In the genomic region with DNA sequence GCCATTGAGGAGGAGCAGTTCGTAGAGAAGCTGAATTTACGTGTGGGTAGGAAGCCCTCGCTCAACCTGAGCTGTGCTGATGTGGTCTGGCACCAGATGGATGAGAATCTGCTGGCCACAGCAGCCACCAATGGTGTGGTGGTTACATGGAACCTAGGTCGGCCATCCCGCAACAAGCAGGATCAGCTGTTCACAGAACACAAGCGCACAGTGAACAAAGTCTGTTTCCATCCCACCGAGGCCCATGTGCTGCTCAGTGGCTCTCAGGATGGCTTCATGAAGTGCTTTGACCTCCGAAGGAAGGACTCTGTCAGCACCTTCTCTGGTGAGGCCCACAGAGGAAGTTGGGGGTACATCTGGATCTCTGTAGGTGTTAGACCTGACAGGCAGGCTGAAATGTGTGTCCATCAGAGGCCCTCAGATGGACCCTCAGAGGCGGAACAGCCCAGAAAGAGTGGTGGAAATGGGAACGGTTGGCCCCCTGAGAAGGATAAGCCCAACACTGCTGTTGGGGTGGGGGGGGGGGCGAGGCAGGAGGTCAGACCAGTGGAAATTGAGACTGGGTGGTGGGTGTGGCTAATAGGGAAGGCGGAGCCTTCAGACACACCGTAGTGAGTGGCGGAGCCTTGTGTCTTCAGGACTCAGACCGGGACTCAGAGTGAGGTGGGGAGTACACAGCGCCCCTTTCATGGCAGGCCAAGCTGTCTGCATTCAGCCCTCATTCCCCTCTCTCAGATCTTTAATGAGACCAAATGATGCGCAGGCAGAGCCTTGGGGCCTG, we compare ENCODE assay signal across 9 mouse cellular contexts. TPM values are rescaled to one million over a fixed set of nuclear protein-coding genes. Genes with fewer than 3 reads are reported as not detected.
A peak's percentile ranks its signal among the peaks of the same experiment; 100 is the strongest.
DNase-seq lines count a peak whose midpoint lies in the region; ATAC-seq and TF ChIP-seq lines count a peak whose summit lies in the region.
"Had no signal": no experiment of that assay in that cellular context is flagged by ENCODE, and none has a peak within 500 bp of the region (broad histone marks: within the 10 kb centered on the region; RNA-seq: fewer than 3 reads in every experiment).

No protein-coding gene starts in this region.

- H3K9ac ChIP-seq in lung, postnatal 0 days (replicated peaks; ENCODE audit: low read depth): 0 out of 2 replicates have a peak overlapping the region, but pooled peaks have one; percentile 56
- peak overlapping the region; percentile 38; the same call in 1 of the 2 replicates for H3K9ac ChIP-seq in limb, embryonic 14.5 days (ENCODE audit: low read depth, low read length, severe bottlenecking)

- no peak for TF ChIP-seq EP300 in lung, postnatal 0 days (IDR thresholded peaks at IDR 0.05)

- no peak for DNase-seq in lung, postnatal 0 days (ENCODE audit: low spot score)
- DNase-seq in lung, postnatal 36 days: no peak
- no peak for DNase-seq in forebrain, embryonic 10.5 days (ENCODE audit: extremely low spot score, low spot score)
- no peak for DNase-seq in limb, embryonic 14.5 days (ENCODE audit: low spot score)
- DNase-seq in right cerebral cortex, postnatal 36 days (ENCODE audit: low spot score in 2 of 2): no peak
- DNase-seq in gastrocnemius, postnatal 25 days: no peak
- DNase-seq: lung, postnatal 10 days had no signal

- H3K9me3 ChIP-seq in lung, postnatal 0 days (ENCODE audit: low read length): no peaks in the 10 kb centered on the region
- no peaks in the 10 kb centered on the region for H3K9me3 ChIP-seq in forebrain, embryonic 10.5 days
- no peaks in the 10 kb centered on the region for H3K9me3 ChIP-seq in limb, embryonic 14.5 days (ENCODE audit: control insufficient read depth, low read length)

- H3K4me1 ChIP-seq in lung, postnatal 0 days (ENCODE audit: insufficient read depth, low read depth, low read length): peaks cover 19% of the 10 kb centered on the region; the same call in 1 of the 2 replicates
- H3K4me1 ChIP-seq in forebrain, embryonic 10.5 days: peaks cover 63% of the 10 kb centered on the region
- H3K4me1 ChIP-seq in limb, embryonic 14.5 days (ENCODE audit: control insufficient read depth, insufficient read depth, low read length): peaks cover 16% of the 10 kb centered on the region
- peaks cover 20% of the 10 kb centered on the region for H3K4me1 ChIP-seq in small intestine, adult 2 months (ENCODE audit: control insufficient read depth, insufficient read depth, insufficient read length, low read length)

- no peak for ATAC-seq in lung, postnatal 0 days
- no peak for ATAC-seq in limb, embryonic 14.5 days (ENCODE audit: low FRiP score, low read depth)
- no peak for ATAC-seq in CD4-positive, CD25-positive, alpha-beta regulatory T cell, adult 4 months

- no peak overlapping the region; the same call in 1 of the 2 replicates for H3K4me3 ChIP-seq in lung, postnatal 0 days (ENCODE audit: low read depth, low read length)
- peak overlapping the region; percentile 72 for H3K4me3 ChIP-seq in forebrain, embryonic 10.5 days
- H3K4me3 ChIP-seq in limb, embryonic 14.5 days (replicated peaks; ENCODE audit: low read length): peak overlapping the region; percentile 47
- H3K4me3 ChIP-seq in small intestine, adult 2 months (ENCODE audit: low read depth, low read length): peak overlapping the region; percentile 91

- H3K27me3 ChIP-seq in lung, postnatal 0 days (replicated peaks; ENCODE audit: insufficient read depth, low read length): peaks cover 5% of the 10 kb centered on the region; the same call in 1 of the 2 replicates
- H3K27me3 ChIP-seq in forebrain, embryonic 10.5 days (ENCODE audit: poor library complexity, severe bottlenecking): peaks cover 14% of the 10 kb centered on the region
- peaks cover 10% of the 10 kb centered on the region for H3K27me3 ChIP-seq in limb, embryonic 14.5 days (ENCODE audit: control insufficient read depth, insufficient read depth, low read length)
- H3K27me3 ChIP-seq in small intestine, adult 2 months (ENCODE audit: control insufficient read depth, insufficient read depth, low read length): peaks cover 4% of the 10 kb centered on the region; the same call in 1 of the 2 replicates

- no peak overlapping the region for H3K27ac ChIP-seq in lung, postnatal 0 days (ENCODE audit: low read length)
- no peak overlapping the region for H3K27ac ChIP-seq in forebrain, embryonic 10.5 days
- H3K27ac ChIP-seq in limb, embryonic 14.5 days (replicated peaks; ENCODE audit: low read depth, low read length): no peak overlapping the region
- no peak overlapping the region for H3K27ac ChIP-seq in small intestine, adult 2 months (ENCODE audit: insufficient read depth, low read depth, low read length)

- H3K4me2 ChIP-seq in lung, postnatal 0 days (replicated peaks; ENCODE audit: low read depth, low read length): peak overlapping the region; percentile 81
- peak overlapping the region; percentile 71 for H3K4me2 ChIP-seq in limb, embryonic 14.5 days (replicated peaks; ENCODE audit: low read depth, low read length, severe bottlenecking)

- TF ChIP-seq POLR2A in limb, embryonic 14.5 days (IDR thresholded peaks at IDR 0.05; ENCODE audit: borderline replicate concordance, extremely low read depth, insufficient read depth, insufficient read length): no peak
- TF ChIP-seq POLR2A in small intestine, adult 2 months (IDR thresholded peaks at IDR 0.05; ENCODE audit: low read depth, low read length): no peak

- WGBS in lung, postnatal 0 days: 65% methylated on average over 17 of the region's 17 CpGs
- WGBS in forebrain, embryonic 10.5 days: 79% methylated on average over 17 of the region's 17 CpGs
- WGBS in limb, embryonic 14.5 days: 76% methylated on average over 16 of the region's 17 CpGs
- WGBS in small intestine, adult 2 months: 62% methylated on average over 17 of the region's 17 CpGs

- H3K36me3 ChIP-seq in lung, postnatal 0 days (ENCODE audit: insufficient read depth, low read length): 0 out of 2 replicates have a peak, but pooled peaks cover 6% of the 10 kb centered on the region
- peaks cover 33% of the 10 kb centered on the region for H3K36me3 ChIP-seq in forebrain, embryonic 10.5 days (replicated peaks)
- H3K36me3 ChIP-seq in limb, embryonic 14.5 days (ENCODE audit: control insufficient read depth, insufficient read depth, low read length): peaks cover 20% of the 10 kb centered on the region
- H3K36me3 ChIP-seq in small intestine, adult 2 months (ENCODE audit: control insufficient read depth, insufficient read depth, low read length): peaks cover 11% of the 10 kb centered on the region

- TF ChIP-seq CTCF in lung, postnatal 0 days (IDR thresholded peaks at IDR 0.05): no peak
- no peak for TF ChIP-seq CTCF in small intestine, adult 2 months (IDR thresholded peaks at IDR 0.05; ENCODE audit: extremely low read depth, insufficient read length, insufficient replicate concordance, low read depth, low read length)

RNA-seq across cellular contexts. Expression of gene Wdr24, which starts 1.1 kb away (rescaled TPM):
- 14.9 and 15.0 TPM in 2 replicates for polyA plus RNA-seq in lung, postnatal 0 days (2015; fragmentation: Nextera tagmentation; extraction: Ambion mirVana)
- 29.6 and 34.0 TPM in 2 replicates for polyA plus RNA-seq in forebrain, embryonic 10.5 days (2016; fragmentation: Nextera tagmentation; extraction: Ambion mirVana)
- polyA plus RNA-seq in limb, embryonic 14.5 days (2012; rRNA removed): 45.1 and 56.1 TPM in 2 replicates
- 26.0 and 27.7 TPM in 2 replicates for polyA plus RNA-seq in limb, embryonic 14.5 days (2014; fragmentation: Nextera tagmentation; extraction: Ambion mirVana)
- polyA plus RNA-seq in small intestine, adult 2 months (2012; rRNA removed): 18.2 and 40.0 TPM in 2 replicates
- polyA plus RNA-seq in CD4-positive, CD25-positive, alpha-beta regulatory T cell, adult 4 months (2017; shearing (Covaris generic)): 10 to 100 TPM; 19.4 to 53.9 TPM
- total RNA-seq in gastrocnemius, postnatal 25 days (2021): 10 to 100 TPM in 1 of 2 experiments, 1 to 10 TPM in 1; 9.3 to 10.5 TPM

RNA-seq across cellular contexts. Expression of gene Jmjd8, which starts 4.1 kb away (rescaled TPM):
- 27.3 and 28.0 TPM in 2 replicates for polyA plus RNA-seq in lung, postnatal 0 days (2015; fragmentation: Nextera tagmentation; extraction: Ambion mirVana)
- 53.9 and 58.7 TPM in 2 replicates for polyA plus RNA-seq in forebrain, embryonic 10.5 days (2016; fragmentation: Nextera tagmentation; extraction: Ambion mirVana)
- polyA plus RNA-seq in limb, embryonic 14.5 days (2012; rRNA removed): 64.4 and 79.2 TPM in 2 replicates
- polyA plus RNA-seq in limb, embryonic 14.5 days (2014; fragmentation: Nextera tagmentation; extraction: Ambion mirVana): 41.5 and 46.3 TPM in 2 replicates
- 30.2 and 47.3 TPM in 2 replicates for polyA plus RNA-seq in small intestine, adult 2 months (2012; rRNA removed)
- 10 to 100 TPM; 22.2 to 42.8 TPM for polyA plus RNA-seq in CD4-positive, CD25-positive, alpha-beta regulatory T cell, adult 4 months (2017; shearing (Covaris generic))
- 10 to 100 TPM; 14.3 to 18.9 TPM for total RNA-seq in gastrocnemius, postnatal 25 days (2021)

RNA-seq across cellular contexts. Expression of gene Stub1, which starts 8.7 kb away (rescaled TPM):
- polyA plus RNA-seq in lung, postnatal 0 days (2015; fragmentation: Nextera tagmentation; extraction: Ambion mirVana): 196 and 198 TPM in 2 replicates
- 403 TPM in 2 replicates for polyA plus RNA-seq in forebrain, embryonic 10.5 days (2016; fragmentation: Nextera tagmentation; extraction: Ambion mirVana)
- polyA plus RNA-seq in limb, embryonic 14.5 days (2012; rRNA removed): 335 and 338 TPM in 2 replicates
- polyA plus RNA-seq in limb, embryonic 14.5 days (2014; fragmentation: Nextera tagmentation; extraction: Ambion mirVana): 349 and 350 TPM in 2 replicates
- 76.7 and 141 TPM in 2 replicates for polyA plus RNA-seq in small intestine, adult 2 months (2012; rRNA removed)
- polyA plus RNA-seq in CD4-positive, CD25-positive, alpha-beta regulatory T cell, adult 4 months (2017; shearing (Covaris generic)): 10 to 100 TPM; 75.1 to 75.2 TPM
- 10 to 100 TPM; 76.9 to 84.4 TPM for total RNA-seq in gastrocnemius, postnatal 25 days (2021)

RNA-seq across cellular contexts. Expression of gene Rhbdl1, which starts 12.5 kb away (rescaled TPM):
- polyA plus RNA-seq in lung, postnatal 0 days (2015; fragmentation: Nextera tagmentation; extraction: Ambion mirVana): 1.4 and 1.7 TPM in 2 replicates
- polyA plus RNA-seq in forebrain, embryonic 10.5 days (2016; fragmentation: Nextera tagmentation; extraction: Ambion mirVana): 0.93 and 1.3 TPM in 2 replicates
- polyA plus RNA-seq in limb, embryonic 14.5 days (2012; rRNA removed): 11.7 and 12.9 TPM in 2 replicates
- polyA plus RNA-seq in limb, embryonic 14.5 days (2014; fragmentation: Nextera tagmentation; extraction: Ambion mirVana): 1.9 and 2.3 TPM in 2 replicates
- polyA plus RNA-seq in small intestine, adult 2 months (2012; rRNA removed): 6.9 and 10.6 TPM in 2 replicates
- not detected for polyA plus RNA-seq in CD4-positive, CD25-positive, alpha-beta regulatory T cell, adult 4 months (2017; shearing (Covaris generic))
- total RNA-seq in gastrocnemius, postnatal 25 days (2021): 10 to 100 TPM; 18.3 to 20.8 TPM

RNA-seq across cellular contexts. Expression of gene Fbxl16, which starts 15.7 kb away (rescaled TPM):
- 0.43 and 0.70 TPM in 2 replicates for polyA plus RNA-seq in lung, postnatal 0 days (2015; fragmentation: Nextera tagmentation; extraction: Ambion mirVana)
- polyA plus RNA-seq in forebrain, embryonic 10.5 days (2016; fragmentation: Nextera tagmentation; extraction: Ambion mirVana): 7.2 and 7.3 TPM in 2 replicates
- 6.5 and 12.2 TPM in 2 replicates for polyA plus RNA-seq in limb, embryonic 14.5 days (2012; rRNA removed)
- polyA plus RNA-seq in limb, embryonic 14.5 days (2014; fragmentation: Nextera tagmentation; extraction: Ambion mirVana): 2.0 and 2.5 TPM in 2 replicates
- polyA plus RNA-seq in small intestine, adult 2 months (2012; rRNA removed): 3.1 and 3.7 TPM in 2 replicates
- polyA plus RNA-seq in CD4-positive, CD25-positive, alpha-beta regulatory T cell, adult 4 months (2017; shearing (Covaris generic)): not detected
- total RNA-seq in gastrocnemius, postnatal 25 days (2021): 1 to 10 TPM; 1.5 to 1.7 TPM
